28 mouse cellular contexts compared by ENCODE assay signal in the genomic region with DNA sequence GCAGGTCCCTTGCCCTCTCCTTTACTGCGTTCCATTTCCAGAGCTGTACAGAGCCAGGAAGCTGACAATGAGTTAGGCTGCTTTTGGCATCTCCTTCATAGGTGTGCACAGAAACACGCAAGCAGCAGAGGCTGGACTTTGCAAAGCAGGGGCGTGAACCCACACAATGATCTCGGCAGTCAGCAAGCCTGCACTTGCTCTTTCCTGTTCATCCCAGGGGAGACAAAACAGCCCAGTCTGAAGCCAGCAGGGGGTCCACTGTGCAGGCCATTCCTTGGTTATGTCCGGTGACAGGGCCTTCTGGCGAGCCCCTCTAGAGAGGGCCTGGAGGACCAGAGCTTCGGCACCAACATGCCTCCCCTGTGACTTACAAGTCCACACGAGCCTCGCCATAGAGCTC. TPM values are rescaled to one million over a fixed set of nuclear protein-coding genes. Genes with fewer than 3 reads are reported as not detected.
DNase-seq lines count a peak whose midpoint lies in the region; ATAC-seq and TF ChIP-seq lines count a peak whose summit lies in the region.
"Had no signal": no experiment of that assay in that cellular context is flagged by ENCODE, and none has a peak within 500 bp of the region (broad histone marks: within the 10 kb centered on the region; RNA-seq: fewer than 3 reads in every experiment).

No protein-coding gene starts in this region.

- 0 out of 2 replicates have a peak, but pooled peaks cover 8% of the 10 kb centered on the region for H3K36me3 ChIP-seq in heart, embryonic 10.5 days
- no peaks in the 10 kb centered on the region for H3K36me3 ChIP-seq in liver, adult 2 months (ENCODE audit: control insufficient read depth, insufficient read depth, low read length)
- no peaks in the 10 kb centered on the region for H3K36me3 ChIP-seq in liver, postnatal 0 days (replicated peaks; ENCODE audit: insufficient read depth, low read length)
- H3K36me3 ChIP-seq in stomach, postnatal 0 days (ENCODE audit: control insufficient read depth, insufficient read depth, low read length), result no peaks in the 10 kb centered on the region
- H3K36me3 ChIP-seq: embryonic facial prominence, embryonic 15.5 days; G1E; hindbrain, embryonic 13.5 days; limb, embryonic 12.5 days; midbrain, embryonic 13.5 days; neural tube, embryonic 15.5 days; stomach, embryonic 15.5 days had no signal

- H3K79me2 ChIP-seq in liver, adult 2 months (ENCODE audit: control insufficient read depth, insufficient read depth, low read length), result peaks cover 34% of the 10 kb centered on the region; the same call in 1 of the 2 replicates

- H3K9ac ChIP-seq in liver, adult 2 months (ENCODE audit: low read depth, low read length), result no peak overlapping the region
- H3K9ac ChIP-seq in liver, postnatal 0 days (replicated peaks), result no peak overlapping the region
- H3K9ac ChIP-seq in stomach, postnatal 0 days (ENCODE audit: low read length), result no peak overlapping the region
- H3K9ac ChIP-seq: embryonic facial prominence, embryonic 15.5 days; hindbrain, embryonic 13.5 days; limb, embryonic 12.5 days; midbrain, embryonic 13.5 days; neural tube, embryonic 15.5 days; stomach, embryonic 15.5 days had no signal

- WGBS in heart, embryonic 10.5 days, result 72% methylated on average over 9 of the region's 9 CpGs
- 56% methylated on average over 9 of the region's 9 CpGs for WGBS in liver, adult 2 months
- 77% methylated on average over 9 of the region's 9 CpGs for WGBS in liver, postnatal 0 days (ENCODE audit: insufficient replicate concordance)
- 62% methylated on average over 9 of the region's 9 CpGs for WGBS in stomach, postnatal 0 days

- no peak for TF ChIP-seq CTCF in liver, adult 2 months (IDR thresholded peaks at IDR 0.05; ENCODE audit: low read depth, low read length)
- TF ChIP-seq CTCF in liver, postnatal 0 days (IDR thresholded peaks at IDR 0.05; ENCODE audit: low read depth), result no peak
- TF ChIP-seq CTCF in stomach, postnatal 0 days (IDR thresholded peaks at IDR 0.05; ENCODE audit: low read depth), result no peak

- H3K4me1 ChIP-seq in heart, embryonic 10.5 days, result peaks cover 78% of the 10 kb centered on the region
- peaks cover 56% of the 10 kb centered on the region for H3K4me1 ChIP-seq in liver, adult 2 months (ENCODE audit: control insufficient read depth, insufficient read depth, low read length)
- H3K4me1 ChIP-seq in liver, postnatal 0 days (ENCODE audit: insufficient read depth), result peaks cover 35% of the 10 kb centered on the region
- peaks cover 4% of the 10 kb centered on the region; the same call in 1 of the 2 replicates for H3K4me1 ChIP-seq in stomach, postnatal 0 days (replicated peaks; ENCODE audit: control insufficient read depth, insufficient read depth)

- TF ChIP-seq EP300 in liver, postnatal 0 days (IDR thresholded peaks at IDR 0.05; ENCODE audit: low read depth), result no peak
- TF ChIP-seq EP300 in stomach, postnatal 0 days (optimal IDR thresholded peaks at IDR 0.05), result no peak

- ATAC-seq in liver, postnatal 0 days, result no peak
- ATAC-seq in stomach, postnatal 0 days (ENCODE audit: low FRiP score, low TSS enrichment), result no peak
- ATAC-seq: CD4-positive, CD25-positive, alpha-beta regulatory T cell, adult 4 months; intestine, embryonic 16.5 days; midbrain, embryonic 13.5 days had no signal

- no peak overlapping the region for H3K4me2 ChIP-seq in liver, postnatal 0 days (ENCODE audit: low read depth, low read length)
- no peak overlapping the region for H3K4me2 ChIP-seq in stomach, postnatal 0 days (replicated peaks; ENCODE audit: low read depth)
- H3K4me2 ChIP-seq: embryonic facial prominence, embryonic 15.5 days; hindbrain, embryonic 13.5 days; limb, embryonic 12.5 days; liver, embryonic 11.5 days; midbrain, embryonic 13.5 days; neural tube, embryonic 15.5 days; stomach, embryonic 15.5 days had no signal

- no peak overlapping the region for H3K4me3 ChIP-seq in heart, embryonic 10.5 days
- H3K4me3 ChIP-seq in liver, adult 2 months (ENCODE audit: insufficient read depth, low read depth, low read length), result no peak overlapping the region
- no peak overlapping the region for H3K4me3 ChIP-seq in liver, postnatal 0 days (ENCODE audit: low read depth, low read length)
- H3K4me3 ChIP-seq in stomach, postnatal 0 days (ENCODE audit: low read depth, low read length), result no peak overlapping the region
- H3K4me3 ChIP-seq: embryonic facial prominence, embryonic 15.5 days; hindbrain, embryonic 13.5 days; limb, embryonic 12.5 days; megakaryocyte, embryonic 14.5 days; midbrain, embryonic 13.5 days; neural tube, embryonic 15.5 days; stomach, embryonic 15.5 days had no signal

- H3K27me3 ChIP-seq in heart, embryonic 10.5 days (ENCODE audit: insufficient read depth, poor library complexity, severe bottlenecking), result no peaks in the 10 kb centered on the region
- H3K27me3 ChIP-seq in liver, adult 2 months (ENCODE audit: control insufficient read depth, insufficient read depth, low read length), result no peaks in the 10 kb centered on the region
- H3K27me3 ChIP-seq in liver, postnatal 0 days (ENCODE audit: insufficient read depth, low read length), result no peaks in the 10 kb centered on the region
- H3K27me3 ChIP-seq in stomach, postnatal 0 days (ENCODE audit: control insufficient read depth, insufficient read depth, low read length), result no peaks in the 10 kb centered on the region
- H3K27me3 ChIP-seq: embryonic facial prominence, embryonic 15.5 days; hindbrain, embryonic 13.5 days; limb, embryonic 12.5 days; megakaryocyte, embryonic 14.5 days; midbrain, embryonic 13.5 days; neural tube, embryonic 15.5 days; stomach, embryonic 15.5 days had no signal

- no peak for DNase-seq in heart, embryonic 10.5 days (ENCODE audit: low spot score)
- no peak for DNase-seq in heart, postnatal 14 days
- peak; percentile 71 for DNase-seq in liver, adult 2 months (ENCODE audit: extremely low read depth, low read depth, low spot score)
- DNase-seq in liver, postnatal 0 days, result no peak
- peak; percentile 59 for DNase-seq in ZHBTc4 (ENCODE audit: low read depth, low spot score)
- DNase-seq in stomach, postnatal 0 days (ENCODE audit: low spot score), result no peak
- no peak for DNase-seq in adrenal gland, adult (ENCODE audit: inconsistent age in 2 of 2, low spot score in 1 of 2)
- DNase-seq in adrenal gland, postnatal 10 days, result no peak
- DNase-seq: adrenal gland, postnatal 36 days; cerebellum, adult 2 months; heart, postnatal 36 days; kidney, adult 8-10 months; kidney, postnatal 10 days; layer of hippocampus, adult 9-11 months; lung, postnatal 4 days; retina, postnatal 1 day; right cerebral cortex, postnatal 14 days had no signal

- intact Hi-C loops in heart, postnatal 14 days (cut with DNase I), result loop anchor here (5.0 kb wide), 1 partner anchor 43 kb away; no protein-coding TSS in a partner anchor

- peak overlapping the region; percentile 67 for H3K27ac ChIP-seq in heart, embryonic 10.5 days
- H3K27ac ChIP-seq in liver, adult 2 months (replicated peaks; ENCODE audit: insufficient read depth, low read depth, low read length), result 0 out of 2 replicates have a peak overlapping the region, but pooled peaks have one; percentile 2
- H3K27ac ChIP-seq in liver, postnatal 0 days (ENCODE audit: low read depth), result no peak overlapping the region
- H3K27ac ChIP-seq in stomach, postnatal 0 days (replicated peaks), result peak overlapping the region; percentile 53
- H3K27ac ChIP-seq: embryonic facial prominence, embryonic 15.5 days; hindbrain, embryonic 13.5 days; limb, embryonic 12.5 days; midbrain, embryonic 13.5 days; neural tube, embryonic 15.5 days; stomach, embryonic 15.5 days had no signal

- no peak for TF ChIP-seq POLR2A in liver, adult 2 months (IDR thresholded peaks at IDR 0.05; ENCODE audit: extremely low read depth, insufficient read depth, low read length)

- H3K9me3 ChIP-seq in heart, embryonic 10.5 days, result no peaks in the 10 kb centered on the region
- no peaks in the 10 kb centered on the region for H3K9me3 ChIP-seq in liver, postnatal 0 days (ENCODE audit: low read length)
- H3K9me3 ChIP-seq in stomach, postnatal 0 days (ENCODE audit: control insufficient read depth, low read length), result no peaks in the 10 kb centered on the region
- H3K9me3 ChIP-seq: embryonic facial prominence, embryonic 15.5 days; G1E; hindbrain, embryonic 13.5 days; limb, embryonic 12.5 days; megakaryocyte, embryonic 14.5 days; midbrain, embryonic 13.5 days; neural tube, embryonic 15.5 days; stomach, embryonic 15.5 days had no signal

RNA-seq across cellular contexts. Expression of a gene that starts 56.4 kb away (rescaled TPM):
- polyA plus RNA-seq in heart, embryonic 10.5 days (2016; fragmentation: Nextera tagmentation; extraction: Ambion mirVana), result 66.2 and 77.3 TPM in 2 replicates
- 100 to 1,000 TPM; 130 to 147 TPM for total RNA-seq in heart, postnatal 14 days (2021)
- total RNA-seq in liver, adult 2 months (2014; rRNA removed), result 47.5 and 70.3 TPM in 2 replicates
- polyA plus RNA-seq in liver, adult 2 months (2012; rRNA removed), result 52.9 and 56.4 TPM in 2 replicates
- polyA plus RNA-seq in liver, postnatal 0 days (2015; fragmentation: Nextera tagmentation; extraction: Ambion mirVana), result 40.0 and 41.0 TPM in 2 replicates
- polyA plus RNA-seq in stomach, postnatal 0 days (2015; fragmentation: Nextera tagmentation; extraction: Ambion mirVana), result 39.9 and 40.5 TPM in 2 replicates
- 100 to 1,000 TPM; 360 to 448 TPM for total RNA-seq in adrenal gland, postnatal 10 days (2021)

Comparison
In these comparisons a context has a peak if more than half of its experiments do, and no peak if none do; other contexts are left out.
1. DNase-seq: peak in liver, adult 2 months (single experiment) and ZHBTc4 (single experiment); none in heart, embryonic 10.5 days (single experiment), heart, postnatal 14 days (0 of 2), liver, postnatal 0 days (single experiment), stomach, postnatal 0 days (single experiment), adrenal gland, adult (0 of 2) and adrenal gland, postnatal 10 days (single experiment).